8 mouse cellular contexts compared by ENCODE assay signal in genomic region chr10:82178257-82179064, GRCm38 (mm10). TPM values are rescaled to one million over a fixed set of nuclear protein-coding genes. Genes with fewer than 3 reads are reported as not detected.
A peak's percentile ranks its signal among the peaks of the same experiment; 100 is the strongest.
DNase-seq lines count a peak whose midpoint lies in the region; ATAC-seq and TF ChIP-seq lines count a peak whose summit lies in the region.

No protein-coding gene starts in this region.

- 6% methylated on average over 47 of the region's 47 CpGs for WGBS in macrophage (ENCODE audit: missing documents)

- no peak for TF ChIP-seq CTCF in left cerebral cortex, adult 2 months (IDR thresholded peaks at IDR 0.05)

- H3K79me2 ChIP-seq in macrophage (ENCODE audit: inconsistent target): no peaks in the 10 kb centered on the region

- ATAC-seq in common myeloid progenitor, adult 5-6 weeks (replicated peaks; ENCODE audit: low read depth, poor library complexity, severe bottlenecking): peak; percentile 93

- no peaks in the 10 kb centered on the region for H3K36me3 ChIP-seq in macrophage (ENCODE audit: inconsistent target)

- peak overlapping the region; percentile 90 for H3K27ac ChIP-seq in left cerebral cortex, adult 2 months
- H3K27ac ChIP-seq in macrophage: no peak overlapping the region

- peak; percentile 89 to 95 for DNase-seq in adrenal gland, adult (ENCODE audit: inconsistent age in 2 of 2, low spot score in 1 of 2)
- DNase-seq in gastrocnemius, postnatal 10 days: peak; percentile 72
- peak; percentile 94 for DNase-seq in hindlimb bud, embryonic 11.5 days (ENCODE audit: extremely low spot score, low read depth, low spot score)
- DNase-seq in left cerebral cortex, adult 2 months (ENCODE audit: extremely low spot score in 1 of 2, low spot score in 2 of 2): peak; percentile 80 to 86
- DNase-seq in right cerebral cortex, adult 18-20 months: peak; percentile 91
- DNase-seq in urinary bladder, postnatal 14 days (ENCODE audit: low spot score): peak; percentile 76

- intact Hi-C loops in left cerebral cortex, adult 2 months (cut with DNase I): loop anchor here (2.0 kb wide), 2 partner anchors 62 to 130 kb away; partner anchors contain the start of genes Zfp873 and Zfp938

- peak overlapping the region; percentile 71 for H3K4me3 ChIP-seq in left cerebral cortex, adult 2 months
- peak overlapping the region; percentile 34 for H3K4me3 ChIP-seq in macrophage (ENCODE audit: inconsistent target)

RNA-seq across cellular contexts. Expression of gene AU041133, which starts 50.6 kb away (rescaled TPM):
- total RNA-seq in common myeloid progenitor, adult 5-6 weeks (2017): 6.8 and 11.1 TPM in 2 replicates
- 1 to 10 TPM; 2.2 to 3.0 TPM for total RNA-seq in gastrocnemius, postnatal 10 days (2021)
- total RNA-seq in left cerebral cortex, adult 2 months (2021): 10 to 100 TPM in 1 of 2 experiments, 1 to 10 TPM in 1; 8.0 to 10.1 TPM
- 10 to 100 TPM in 15 of 26 experiments, 1 to 10 TPM in 11; 1.9 to 24.2 (median 11.7) TPM for total RNA-seq in macrophage (2018; cell fraction: chromatin; rRNA removed)
- 1 to 10 TPM in 21 of 26 experiments, under 1 TPM in 5; 0.51 to 3.7 (median 2.0) TPM for total RNA-seq in macrophage (2018; cell fraction: cytosol; rRNA removed)
- 10 to 100 TPM in 8 of 26 experiments, 1 to 10 TPM in 18; 1.2 to 19.3 (median 7.6) TPM for total RNA-seq in macrophage (2018; cell fraction: nucleus; rRNA removed)
- 1.6 to 3.3 TPM (median 3.0 TPM) in 3 replicates for polyA plus RNA-seq in macrophage (2018)
